Mouse (Mus musculus): ENCODE data around the gene Dph2. TPM values are rescaled to one million over a fixed set of nuclear protein-coding genes. Genes with fewer than 3 reads are reported as not detected.

Dph2 gene
- polyA plus RNA-seq, 1 experiment = 8.0 TPM

GRCm38 (mm10) chr4:117843101-117843500 is 48.7 kb downstream of the Dph2 start:
- no peaks in the 10 kb centered on the region for H3K27me3 ChIP-seq (ENCODE audit: control insufficient read depth, insufficient read depth, low read length, poor library complexity, severe bottlenecking)
- no peak for TF ChIP-seq POLR2A (IDR thresholded peaks at IDR 0.05; ENCODE audit: insufficient read depth, low read length)
- TF ChIP-seq EP300 (IDR thresholded peaks at IDR 0.05; ENCODE audit: insufficient read depth, low read depth, low read length) = no peak
- no peak for TF ChIP-seq CTCF (IDR thresholded peaks at IDR 0.05; ENCODE audit: low read depth, low read length)
- H3K27ac ChIP-seq (ENCODE audit: insufficient read depth, low read length) = no peak overlapping the region
- no peak overlapping the region for H3K4me3 ChIP-seq (ENCODE audit: low read depth, low read length)
- H3K9ac ChIP-seq (ENCODE audit: low read depth, poor library complexity, severe bottlenecking) = no peak overlapping the region
- H3K36me3 ChIP-seq (ENCODE audit: control insufficient read depth, insufficient read depth, low read length, poor library complexity, severe bottlenecking) = no peaks in the 10 kb centered on the region
- no peaks in the 10 kb centered on the region for H3K4me1 ChIP-seq (ENCODE audit: control insufficient read depth, insufficient read depth, low read length)
- no peaks in the 10 kb centered on the region for H3K9me3 ChIP-seq (replicated peaks; ENCODE audit: control insufficient read depth, insufficient read depth, low read length, poor library complexity, severe bottlenecking)

- TF ChIP-seq EP300 (IDR thresholded peaks at IDR 0.05; ENCODE audit: insufficient read depth, low read depth, low read length) (no peak), POLR2A (IDR thresholded peaks at IDR 0.05; ENCODE audit: insufficient read depth, low read length) (no peak), CTCF (IDR thresholded peaks at IDR 0.05; ENCODE audit: low read depth, low read length) (no peak)
Measured at GRCm38 (mm10) chr4:117841566-117841965, 50.3 kb downstream of the Dph2 start.

GRCm38 (mm10) chr4:117840821-117841220 is 51.0 kb downstream of the Dph2 start:
- H3K27ac ChIP-seq (ENCODE audit: insufficient read depth, low read length) = no peak overlapping the region
- H3K27me3 ChIP-seq (ENCODE audit: control insufficient read depth, insufficient read depth, low read length, poor library complexity, severe bottlenecking) = no peaks in the 10 kb centered on the region
- no peaks in the 10 kb centered on the region for H3K4me1 ChIP-seq (ENCODE audit: control insufficient read depth, insufficient read depth, low read length)
- no peaks in the 10 kb centered on the region for H3K36me3 ChIP-seq (ENCODE audit: control insufficient read depth, insufficient read depth, low read length, poor library complexity, severe bottlenecking)
- H3K4me3 ChIP-seq (ENCODE audit: low read depth, low read length) = no peak overlapping the region
- TF ChIP-seq POLR2A (IDR thresholded peaks at IDR 0.05; ENCODE audit: insufficient read depth, low read length) = no peak
- TF ChIP-seq EP300 (IDR thresholded peaks at IDR 0.05; ENCODE audit: insufficient read depth, low read depth, low read length) = no peak
- no peak for TF ChIP-seq CTCF (IDR thresholded peaks at IDR 0.05; ENCODE audit: low read depth, low read length)
- no peaks in the 10 kb centered on the region for H3K9me3 ChIP-seq (replicated peaks; ENCODE audit: control insufficient read depth, insufficient read depth, low read length, poor library complexity, severe bottlenecking)
- no peak overlapping the region for H3K9ac ChIP-seq (ENCODE audit: low read depth, poor library complexity, severe bottlenecking)

More at GRCm38 (mm10) chr4:117841566-117841965, 50.3 kb downstream of the Dph2 start:
- Histone ChIP-seq H3K36me3 (ENCODE audit: control insufficient read depth, insufficient read depth, low read length, poor library complexity, severe bottlenecking) (no peaks in the 10 kb centered on the region), H3K9ac (ENCODE audit: low read depth, poor library complexity, severe bottlenecking) (no peak overlapping the region), H3K9me3 (replicated peaks; ENCODE audit: control insufficient read depth, insufficient read depth, low read length, poor library complexity, severe bottlenecking) (no peaks in the 10 kb centered on the region), H3K4me3 (ENCODE audit: low read depth, low read length) (no peak overlapping the region), H3K27ac (ENCODE audit: insufficient read depth, low read length) (no peak overlapping the region), H3K27me3 (ENCODE audit: control insufficient read depth, insufficient read depth, low read length, poor library complexity, severe bottlenecking) (no peaks in the 10 kb centered on the region), H3K4me1 (ENCODE audit: control insufficient read depth, insufficient read depth, low read length) (no peaks in the 10 kb centered on the region)

- H3K27me3 ChIP-seq (ENCODE audit: control insufficient read depth, insufficient read depth, low read length, poor library complexity, severe bottlenecking) = no peaks in the 10 kb centered on the region
- H3K27ac ChIP-seq (ENCODE audit: insufficient read depth, low read length) = no peak overlapping the region
- no peaks in the 10 kb centered on the region for H3K4me1 ChIP-seq (ENCODE audit: control insufficient read depth, insufficient read depth, low read length)
- no peaks in the 10 kb centered on the region for H3K36me3 ChIP-seq (ENCODE audit: control insufficient read depth, insufficient read depth, low read length, poor library complexity, severe bottlenecking)
- H3K9ac ChIP-seq (ENCODE audit: low read depth, poor library complexity, severe bottlenecking) = no peak overlapping the region
- no peak overlapping the region for H3K4me3 ChIP-seq (ENCODE audit: low read depth, low read length)
- no peaks in the 10 kb centered on the region for H3K9me3 ChIP-seq (replicated peaks; ENCODE audit: control insufficient read depth, insufficient read depth, low read length, poor library complexity, severe bottlenecking)
- TF ChIP-seq CTCF (IDR thresholded peaks at IDR 0.05; ENCODE audit: low read depth, low read length) = no peak
- no peak for TF ChIP-seq EP300 (IDR thresholded peaks at IDR 0.05; ENCODE audit: insufficient read depth, low read depth, low read length)
- TF ChIP-seq POLR2A (IDR thresholded peaks at IDR 0.05; ENCODE audit: insufficient read depth, low read length) = no peak
Measured at GRCm38 (mm10) chr4:117839366-117839765, 52.5 kb downstream of the Dph2 start.

Other genes with a start within 250 kb of the Dph2 start
- gene Dmap1, start 209.8 kb downstream of the Dph2 start, polyA plus RNA-seq (2011; ENCODE audit: insufficient read depth, insufficient read length, low read depth, missing spikeins) = 28.0 and 35.1 TPM in 2 replicates
- gene Gm12845, start 167.6 kb downstream of the Dph2 start, polyA plus RNA-seq (2011; ENCODE audit: insufficient read depth, insufficient read length, low read depth, missing spikeins) = not detected in 2 replicates
- 0.48 TPM in 1 of 2 replicates, not detected in the other for gene Klf17, start 126.4 kb downstream of the Dph2 start, polyA plus RNA-seq (2011; ENCODE audit: insufficient read depth, insufficient read length, low read depth, missing spikeins)
- gene Slc6a9, start 57.5 kb downstream of the Dph2 start, polyA plus RNA-seq (2011; ENCODE audit: insufficient read depth, insufficient read length, low read depth, missing spikeins) = 2.1 and 3.5 TPM in 2 replicates
- gene Ccdc24, start 19.5 kb downstream of the Dph2 start, polyA plus RNA-seq (2011; ENCODE audit: insufficient read depth, insufficient read length, low read depth, missing spikeins) = 1.7 and 3.8 TPM in 2 replicates
- gene B4galt2, start 8.5 kb downstream of the Dph2 start, polyA plus RNA-seq (2011; ENCODE audit: insufficient read depth, insufficient read length, low read depth, missing spikeins) = 15.3 and 18.2 TPM in 2 replicates
- gene Atp6v0b, start 4.7 kb downstream of the Dph2 start, polyA plus RNA-seq (2011; ENCODE audit: insufficient read depth, insufficient read length, low read depth, missing spikeins) = 102 and 115 TPM in 2 replicates
- 24.7 and 25.1 TPM in 2 replicates for gene Ipo13, start 23.0 kb upstream of the Dph2 start, polyA plus RNA-seq (2011; ENCODE audit: insufficient read depth, insufficient read length, low read depth, missing spikeins)
- gene Artn, start 37.7 kb upstream of the Dph2 start, polyA plus RNA-seq (2011; ENCODE audit: insufficient read depth, insufficient read length, low read depth, missing spikeins) = 5.0 and 6.1 TPM in 2 replicates
- 13.9 and 16.9 TPM in 2 replicates for gene St3gal3, start 242.9 kb upstream of the Dph2 start, polyA plus RNA-seq (2011; ENCODE audit: insufficient read depth, insufficient read length, low read depth, missing spikeins)

Measured in ES-Bruce4 (cell line).